Mouse (Mus musculus): ENCODE measurements at regions not wholly inside any gene's neighbourhood (a gene's known extent, or its start where the extent isn't known, plus 50 kb on each side); places are given as distances from the start of the nearest gene placed in this dataset.

GRCm38 (mm10) chr13:45251068-45251467, 138.5 kb upstream of the Mylip start:
- DNase-seq (ENCODE audit: low spot score) = no peak
- Histone ChIP-seq H3K4me2 (ENCODE audit: low read depth, low read length) (no peak overlapping the region), H3K27ac (ENCODE audit: low read depth) (no peak overlapping the region), H3K4me3 (ENCODE audit: low read depth, low read length) (no peak overlapping the region), H3K36me3 (replicated peaks; ENCODE audit: control insufficient read depth, insufficient read depth, low read length) (no peaks in the 10 kb centered on the region), H3K9me3 (replicated peaks; ENCODE audit: control insufficient read depth, low read length) (no peaks in the 10 kb centered on the region), H3K27me3 (ENCODE audit: control insufficient read depth, insufficient read depth, low read length) (no peaks in the 10 kb centered on the region), H3K9ac (replicated peaks; ENCODE audit: low read depth, low read length) (no peak overlapping the region), H3K4me1 (ENCODE audit: control insufficient read depth, insufficient read depth) (peaks cover 5% of the 10 kb centered on the region; the same call in 1 of the 2 replicates)
- no peak for ATAC-seq (ENCODE audit: insufficient read depth, low read depth)
- TF ChIP-seq CTCF (IDR thresholded peaks at IDR 0.05; ENCODE audit: low read depth) = no peak
- no peak for TF ChIP-seq EP300 (IDR thresholded peaks at IDR 0.05; ENCODE audit: low read depth)
- 53% methylated on average over 3 of the region's 3 CpGs for WGBS

GRCm38 (mm10) chr13:45252126-45252525, 137.4 kb upstream of the Mylip start:
- H3K4me3 ChIP-seq (ENCODE audit: low read depth, low read length) = no peak overlapping the region
- no peaks in the 10 kb centered on the region for H3K9me3 ChIP-seq (replicated peaks; ENCODE audit: control insufficient read depth, low read length)
- TF ChIP-seq EP300 (IDR thresholded peaks at IDR 0.05; ENCODE audit: low read depth) (no peak), CTCF (IDR thresholded peaks at IDR 0.05; ENCODE audit: low read depth) (no peak)
- no peaks in the 10 kb centered on the region for H3K27me3 ChIP-seq (ENCODE audit: control insufficient read depth, insufficient read depth, low read length)
- no peak for DNase-seq (ENCODE audit: low spot score)
- H3K36me3 ChIP-seq (replicated peaks; ENCODE audit: control insufficient read depth, insufficient read depth, low read length) = no peaks in the 10 kb centered on the region
- WGBS = 60% methylated on average over 3 of the region's 3 CpGs
- no peak overlapping the region for H3K4me2 ChIP-seq (ENCODE audit: low read depth, low read length)
- ATAC-seq (ENCODE audit: insufficient read depth, low read depth) = no peak
- H3K27ac ChIP-seq (ENCODE audit: low read depth) = no peak overlapping the region
- H3K4me1 ChIP-seq (ENCODE audit: control insufficient read depth, insufficient read depth) = peaks cover 5% of the 10 kb centered on the region; the same call in 1 of the 2 replicates
- no peak overlapping the region for H3K9ac ChIP-seq (replicated peaks; ENCODE audit: low read depth, low read length)

GRCm38 (mm10) chr13:45253221-45253620, 136.3 kb upstream of the Mylip start:
- H3K4me2 ChIP-seq (ENCODE audit: low read depth, low read length) = no peak overlapping the region
- ATAC-seq (ENCODE audit: insufficient read depth, low read depth) (no peak), DNase-seq (ENCODE audit: low spot score) (no peak)
- no peak overlapping the region for H3K4me3 ChIP-seq (ENCODE audit: low read depth, low read length)
- WGBS = 70% methylated on average over 2 of the region's 2 CpGs
- H3K27ac ChIP-seq (ENCODE audit: low read depth) = no peak overlapping the region
- H3K36me3 ChIP-seq (replicated peaks; ENCODE audit: control insufficient read depth, insufficient read depth, low read length) = no peaks in the 10 kb centered on the region
- H3K27me3 ChIP-seq (ENCODE audit: control insufficient read depth, insufficient read depth, low read length) = no peaks in the 10 kb centered on the region
- H3K9ac ChIP-seq (replicated peaks; ENCODE audit: low read depth, low read length) = no peak overlapping the region
- TF ChIP-seq CTCF (IDR thresholded peaks at IDR 0.05; ENCODE audit: low read depth) (no peak), EP300 (IDR thresholded peaks at IDR 0.05; ENCODE audit: low read depth) (no peak)
- H3K4me1 ChIP-seq (ENCODE audit: control insufficient read depth, insufficient read depth) = peaks cover 5% of the 10 kb centered on the region; the same call in 1 of the 2 replicates
- no peaks in the 10 kb centered on the region for H3K9me3 ChIP-seq (replicated peaks; ENCODE audit: control insufficient read depth, low read length)

- ATAC-seq (ENCODE audit: insufficient read depth, low read depth) (no peak), DNase-seq (ENCODE audit: low spot score) (no peak)
- H3K27me3 ChIP-seq (ENCODE audit: control insufficient read depth, insufficient read depth, low read length) = no peaks in the 10 kb centered on the region
Observed at GRCm38 (mm10) chr13:45255277-45255676, 134.3 kb upstream of the Mylip start.

GRCm38 (mm10) chr13:45262011-45262410, 127.5 kb upstream of the Mylip start:
- TF ChIP-seq EP300 (IDR thresholded peaks at IDR 0.05; ENCODE audit: low read depth) = no peak
- TF ChIP-seq CTCF (IDR thresholded peaks at IDR 0.05; ENCODE audit: low read depth) = no peak
- no peak for ATAC-seq (ENCODE audit: insufficient read depth, low read depth)
- Histone ChIP-seq H3K4me3 (ENCODE audit: low read depth, low read length) (no peak overlapping the region), H3K27me3 (ENCODE audit: control insufficient read depth, insufficient read depth, low read length) (no peaks in the 10 kb centered on the region), H3K4me1 (ENCODE audit: control insufficient read depth, insufficient read depth) (no peaks in the 10 kb centered on the region), H3K9me3 (replicated peaks; ENCODE audit: control insufficient read depth, low read length) (no peaks in the 10 kb centered on the region), H3K27ac (ENCODE audit: low read depth) (no peak overlapping the region), H3K36me3 (replicated peaks; ENCODE audit: control insufficient read depth, insufficient read depth, low read length) (no peaks in the 10 kb centered on the region), H3K4me2 (ENCODE audit: low read depth, low read length) (no peak overlapping the region), H3K9ac (replicated peaks; ENCODE audit: low read depth, low read length) (no peak overlapping the region)
- DNase-seq (ENCODE audit: low spot score) = no peak
- WGBS = 63% methylated on average over 5 of the region's 5 CpGs

More at GRCm38 (mm10) chr13:45255277-45255676, 134.3 kb upstream of the Mylip start:
- Histone ChIP-seq H3K36me3 (replicated peaks; ENCODE audit: control insufficient read depth, insufficient read depth, low read length) (no peaks in the 10 kb centered on the region), H3K4me3 (ENCODE audit: low read depth, low read length) (no peak overlapping the region), H3K4me2 (ENCODE audit: low read depth, low read length) (no peak overlapping the region), H3K9ac (replicated peaks; ENCODE audit: low read depth, low read length) (no peak overlapping the region), H3K4me1 (ENCODE audit: control insufficient read depth, insufficient read depth) (peaks cover 5% of the 10 kb centered on the region; the same call in 1 of the 2 replicates), H3K9me3 (replicated peaks; ENCODE audit: control insufficient read depth, low read length) (no peaks in the 10 kb centered on the region), H3K27ac (ENCODE audit: low read depth) (no peak overlapping the region)
- TF ChIP-seq CTCF (IDR thresholded peaks at IDR 0.05; ENCODE audit: low read depth) (no peak), EP300 (IDR thresholded peaks at IDR 0.05; ENCODE audit: low read depth) (no peak)
- WGBS = 54% methylated on average over 6 of the region's 6 CpGs

Measured in heart, postnatal 0 days (tissue).